Mouse (Mus musculus) stomach, postnatal 0 days (tissue): Measurements from ENCODE around the gene Fbxw24. TPM values are rescaled to one million over a fixed set of nuclear protein-coding genes. Genes with fewer than 3 reads are reported as not detected.
"Not testable (repeated sequence)": the region's sequence is repeated elsewhere in the genome, so short reads cannot be mapped to it uniquely, and the experiment has no call there.

Experiments used
- ATAC-seq: fragments of 200-750 bp; cut with Nextera tagmentation; 2 replicates; pipeline ENCODE4 v1.8.0; 2017; ENCODE audit not compliant: low FRiP score, low TSS enrichment
- DNase-seq: peaks from one replicate; pipeline ENCODE4 v3.0.0-alpha.2; 2016; ENCODE audit warnings: low spot score
- H3K27ac ChIP-seq: fragments of 300-500 bp; sonication (generic); replicated peaks from 2 replicates; pipeline ENCODE4 v1.5.1; 2014; ENCODE audit warnings: mild to moderate bottlenecking, control low read depth
- H3K27me3 ChIP-seq: fragments of 300-500 bp; sonication (generic); 2 replicates; pipeline ENCODE4 v1.6.1; 2014; ENCODE audit warnings: low read length; ENCODE audit not compliant: control insufficient read depth, insufficient read depth
- H3K36me3 ChIP-seq: fragments of 300-500 bp; sonication (generic); 2 replicates; pipeline ENCODE4 v1.6.1; 2014; ENCODE audit warnings: low read length, mixed read lengths; ENCODE audit not compliant: control insufficient read depth, insufficient read depth
- H3K4me1 ChIP-seq: fragments of 300-500 bp; sonication (generic); replicated peaks from 2 replicates; pipeline ENCODE4 v1.6.1; 2014; ENCODE audit warnings: antibody characterized with exemption; ENCODE audit not compliant: control insufficient read depth, insufficient read depth
- H3K4me2 ChIP-seq: fragments of 300-500 bp; sonication (generic); replicated peaks from 2 replicates; pipeline ENCODE4 v1.6.1; 2014; ENCODE audit warnings: low read depth, mild to moderate bottlenecking, control low read depth, moderate library complexity
- H3K4me3 ChIP-seq: fragments of 300-500 bp; sonication (generic); 2 replicates; pipeline ENCODE4 v1.5.1; 2014; ENCODE audit warnings: low read depth, low read length, control low read depth
- H3K9ac ChIP-seq: fragments of 300-500 bp; sonication (generic); 2 replicates; pipeline ENCODE4 v1.6.1; 2014; ENCODE audit warnings: mild to moderate bottlenecking, low read length, control low read depth, mixed read lengths
- H3K9me3 ChIP-seq: fragments of 300-500 bp; sonication (generic); 2 replicates; pipeline ENCODE4 v1.6.1; 2016; ENCODE audit warnings: low read length; ENCODE audit not compliant: control insufficient read depth
- CTCF ChIP-seq: IDR thresholded peaks from 2 replicates; pipeline ENCODE4 v1.5.1; 2016; ENCODE audit warnings: antibody characterized with exemption, low read depth, mild to moderate bottlenecking, moderate library complexity
- EP300 ChIP-seq: optimal IDR thresholded peaks from 2 replicates; pipeline ENCODE3; 2016; ENCODE audit warnings: antibody characterized with exemption
- WGBS: fragments of 180-500 bp; shearing (Covaris S2); extraction: QIAGEN DNeasy Blood & Tissue Kit; methylation state at CpG from one replicate; pipeline ENCODE4 v1.1.7; 2014; 5-methylcytosine and 5-hydroxymethylcytosine counted together
- polyA plus RNA-seq: library from polyadenylated mRNA; unstranded; fragments of >200 nt; fragmentation: Nextera tagmentation; extraction: Ambion mirVana; gene quantifications from 2 replicates; pipeline ENCODE4 v1.2.1, GENCODE M21; 2015

Fbxw24 gene
- polyA plus RNA-seq, 1 experiment from 2014 or later = not detected

DNA sequence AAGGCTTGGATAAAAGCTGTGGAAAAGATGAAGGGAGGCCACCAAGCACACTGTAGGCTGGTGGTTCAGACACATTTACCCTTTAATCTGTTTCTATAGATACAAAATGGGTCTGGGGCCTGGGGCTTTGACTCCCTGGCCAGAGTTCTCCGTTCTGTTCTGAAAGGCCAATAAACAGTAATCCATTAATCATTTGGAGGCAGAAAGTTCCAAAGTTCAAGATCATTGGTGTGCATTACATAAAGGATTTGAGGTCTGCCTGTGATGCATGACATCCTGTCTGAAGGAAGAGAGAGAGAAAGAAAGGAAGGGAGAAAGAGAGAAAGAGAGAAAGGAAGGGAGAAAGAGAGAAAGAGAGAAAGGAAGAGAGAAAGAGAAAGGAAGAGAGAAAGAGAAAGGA is 60.3 kb downstream of the Fbxw24 start:
- TF ChIP-seq EP300 (no peak), CTCF (no peak)

DNA sequence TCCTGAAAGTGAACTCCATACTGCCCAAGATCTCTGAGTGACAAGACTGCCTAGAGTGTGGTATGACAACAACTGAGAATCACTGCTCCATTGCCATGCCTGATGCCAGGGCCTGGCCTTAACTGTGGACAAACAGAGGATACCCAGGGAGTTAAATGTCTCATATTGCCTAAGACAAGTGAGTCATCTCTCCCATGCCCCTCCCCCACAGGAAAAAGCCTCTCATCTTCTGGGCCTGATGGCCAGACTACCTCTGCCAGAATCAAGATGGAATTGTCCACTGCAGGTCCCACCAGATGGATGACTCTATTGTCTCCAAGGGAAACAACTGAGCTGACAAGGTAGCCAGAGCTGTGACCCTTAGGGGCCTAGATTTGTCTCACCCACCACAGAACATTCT is 63.8 kb downstream of the Fbxw24 start:
- not testable (repeated sequence) for H3K27ac ChIP-seq, H3K4me2 ChIP-seq, H3K9ac ChIP-seq, H3K4me3 ChIP-seq, H3K4me1 ChIP-seq, H3K36me3 ChIP-seq, DNase-seq, H3K27me3 ChIP-seq, ATAC-seq, H3K9me3 ChIP-seq

More for the DNA sequence above, 60.3 kb downstream of the Fbxw24 start:
- no peak overlapping the region for H3K4me2 ChIP-seq
- H3K27me3 ChIP-seq = no peaks in the 10 kb centered on the region
- no peak for ATAC-seq
- no peaks in the 10 kb centered on the region for H3K36me3 ChIP-seq
- H3K9me3 ChIP-seq = no peaks in the 10 kb centered on the region
- no peak overlapping the region for H3K4me3 ChIP-seq
- 23% methylated on average over 1 of the region's 1 CpGs for WGBS
- H3K27ac ChIP-seq = no peak overlapping the region
- DNase-seq = no peak
- no peaks in the 10 kb centered on the region for H3K4me1 ChIP-seq
- no peak overlapping the region for H3K9ac ChIP-seq

DNA sequence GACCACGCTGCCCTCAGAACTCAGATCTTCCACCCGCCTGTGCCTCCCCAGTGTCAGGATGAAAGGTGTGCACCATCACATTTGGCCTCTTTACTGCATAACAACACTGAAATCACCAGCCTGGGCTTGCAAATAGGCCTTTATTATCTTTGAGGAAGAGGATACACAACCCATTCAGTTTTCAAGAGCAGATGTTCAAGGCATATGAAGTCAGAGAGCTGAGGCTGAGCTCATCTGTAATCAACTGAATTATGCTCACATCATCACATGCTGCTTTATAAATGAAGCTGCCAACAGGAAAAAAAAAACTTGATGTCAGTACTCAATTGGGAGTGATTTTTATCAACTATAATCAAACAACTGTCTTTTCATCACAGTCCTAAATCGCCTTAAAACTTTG is 73.4 kb downstream of the Fbxw24 start:
- DNase-seq (no peak), ATAC-seq (no peak)
- H3K4me2 ChIP-seq = no peak overlapping the region
- H3K9ac ChIP-seq = no peak overlapping the region
- H3K4me1 ChIP-seq = no peaks in the 10 kb centered on the region
- 75% methylated on average over 3 of the region's 3 CpGs for WGBS
- no peaks in the 10 kb centered on the region for H3K36me3 ChIP-seq
- TF ChIP-seq CTCF (no peak), EP300 (no peak)
- no peaks in the 10 kb centered on the region for H3K9me3 ChIP-seq
- H3K27me3 ChIP-seq = no peaks in the 10 kb centered on the region
- H3K27ac ChIP-seq = no peak overlapping the region
- H3K4me3 ChIP-seq = no peak overlapping the region

Other genes with a start within 250 kb of the Fbxw24 start
- not detected in 2 replicates for gene Fbxw22, start 221.8 kb downstream of the Fbxw24 start, polyA plus RNA-seq
- not detected in 2 replicates for gene Fbxw16, start 176.9 kb downstream of the Fbxw24 start, polyA plus RNA-seq
- not detected in 2 replicates for gene Fbxw19, start 130.2 kb downstream of the Fbxw24 start, polyA plus RNA-seq
- gene Fbxw15, start 57.8 kb downstream of the Fbxw24 start, polyA plus RNA-seq = not detected in 2 replicates
- not detected in 2 replicates for gene Fbxw25, start 38.6 kb upstream of the Fbxw24 start, polyA plus RNA-seq
- not detected in 2 replicates for gene Fbxw18, start 76.6 kb upstream of the Fbxw24 start, polyA plus RNA-seq
- not detected in 2 replicates for gene Fbxw26, start 120.0 kb upstream of the Fbxw24 start, polyA plus RNA-seq
- gene Fbxw27, start 164.6 kb upstream of the Fbxw24 start, polyA plus RNA-seq = not detected in 2 replicates
- gene Spink8, start 186.2 kb upstream of the Fbxw24 start, polyA plus RNA-seq = not detected in 2 replicates
- 33.0 and 35.4 TPM in 2 replicates for gene Nme6, start 206.7 kb upstream of the Fbxw24 start, polyA plus RNA-seq
- 1.5 and 2.2 TPM in 2 replicates for gene Camp, start 223.6 kb upstream of the Fbxw24 start, polyA plus RNA-seq
- gene Cdc25a, start 249.5 kb upstream of the Fbxw24 start, polyA plus RNA-seq = 17.8 and 18.4 TPM in 2 replicates